Mouse (Mus musculus) adrenal gland, postnatal 14 days (tissue): ENCODE data around the gene Rxrg. TPM values are rescaled to one million over a fixed set of nuclear protein-coding genes. Genes with fewer than 3 reads are reported as not detected.

Experiments used
- DNase-seq: peaks from one replicate; pipeline ENCODE4 v3.0.0; 2021; ENCODE audit warnings: mixed read lengths
- total RNA-seq: library from RNA; stranded (reverse); gene quantifications from 2 replicates; pipeline ENCODE4 v1.2.3, GENCODE M21; 2021

Rxrg gene
- total RNA-seq, 1 experiment from 2014 or later, result 14.8 TPM

GRCm38 (mm10) chr1:167644866-167645537 lies 46.8 kb downstream of the Rxrg start:
- peak; percentile 88 for DNase-seq

- DNase-seq, result no peak
Observed at GRCm38 (mm10) chr1:167648670-167649069, 50.5 kb downstream of the Rxrg start.

- no peak for DNase-seq
Observed at GRCm38 (mm10) chr1:167649122-167649633, 51.0 kb downstream of the Rxrg start.

- no peak for DNase-seq
Observed at GRCm38 (mm10) chr1:167652336-167652735, 54.2 kb downstream of the Rxrg start.

- no peak for DNase-seq
Observed at GRCm38 (mm10) chr1:167659065-167659464, 60.9 kb downstream of the Rxrg start.

- peak; percentile 87 for DNase-seq
Observed at GRCm38 (mm10) chr1:167660521-167661101, 62.4 kb downstream of the Rxrg start.

- DNase-seq, result no peak
Observed at GRCm38 (mm10) chr1:167661123-167661522, 62.9 kb downstream of the Rxrg start.

- DNase-seq, result no peak
Observed at GRCm38 (mm10) chr1:167663136-167663535, 65.0 kb downstream of the Rxrg start.

- DNase-seq, result peak; percentile 66
Observed at GRCm38 (mm10) chr1:167669796-167670195, 71.6 kb downstream of the Rxrg start.

GRCm38 (mm10) chr1:167672433-167672987 lies 74.3 kb downstream of the Rxrg start:
- no peak for DNase-seq

GRCm38 (mm10) chr1:167679061-167679460 lies 80.9 kb downstream of the Rxrg start:
- no peak for DNase-seq

GRCm38 (mm10) chr1:167688001-167688346 lies 89.8 kb downstream of the Rxrg start:
- DNase-seq, result no peak

GRCm38 (mm10) chr1:167688347-167689231 lies 90.4 kb downstream of the Rxrg start:
- DNase-seq, result peak; percentile 53

GRCm38 (mm10) chr1:167689232-167689261 lies 90.9 kb downstream of the Rxrg start, which contains the start of gene Lmx1a:
Gene Lmx1a, plus strand, starts transcription at chr1:167689237.
- no peak for DNase-seq

Other genes with a start within 250 kb of the Rxrg start
- 56.9 and 59.4 TPM in 2 replicates for gene Aldh9a1, start 248.4 kb upstream of the Rxrg start, total RNA-seq
- 69.7 and 75.6 TPM in 2 replicates for gene Mgst3, start 204.5 kb upstream of the Rxrg start, total RNA-seq
- gene Lrrc52, start 131.6 kb upstream of the Rxrg start, total RNA-seq, result 0.30 TPM in 1 of 2 replicates, not detected in the other
- gene Lmx1a, start 90.9 kb downstream of the Rxrg start, total RNA-seq, result not detected in 2 replicates